Mouse (Mus musculus): ENCODE results near the gene Lrp4.

DNA sequence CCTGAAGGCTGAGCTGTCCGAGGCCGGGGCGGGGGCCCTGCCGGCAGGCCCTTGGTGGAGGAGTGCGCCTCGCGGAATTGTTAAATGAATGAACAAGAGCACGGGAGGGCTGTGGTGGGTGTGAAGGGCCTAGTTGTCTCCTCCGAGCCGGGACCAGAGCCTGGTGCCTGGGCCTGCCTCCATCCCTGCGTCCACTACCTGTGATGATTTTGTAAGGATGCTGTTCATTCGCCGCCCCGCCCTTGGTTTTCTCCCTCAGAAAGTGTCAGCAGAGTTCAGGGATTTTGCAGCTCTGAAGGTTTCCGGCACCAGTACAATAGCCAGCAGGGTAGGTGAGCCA, 69.8 kb downstream of the Lrp4 start:
- TF ChIP-seq CTCF (IDR thresholded peaks at IDR 0.05; ENCODE audit: extremely low read depth, insufficient read depth, low read length) (no peak), POLR2A (IDR thresholded peaks at IDR 0.05; ENCODE audit: extremely low read depth, insufficient read depth, low read length) (no peak)

Measured in cortical plate, adult 2 months (tissue).